Mouse (Mus musculus) heart, adult 2 months (tissue): ENCODE measurements around the gene F11. TPM values are rescaled to one million over a fixed set of nuclear protein-coding genes. Genes with fewer than 3 reads are reported as not detected.

Experiments
- DNase-seq, 2 experiments: peaks; one replicate each; pipeline ENCODE4 v3.0.0; 2021
- H3K27ac ChIP-seq: fragments of 200-600 bp; 2 replicates; pipeline ENCODE4 v1.8.1; 2022
- H3K27me3 ChIP-seq: fragments of 200-500 bp; 2 replicates; pipeline ENCODE4 v1.6.1; 2012; ENCODE audit warnings: mild to moderate bottlenecking, low read length, inconsistent platforms, mixed read lengths; ENCODE audit not compliant: control insufficient read depth, insufficient read depth
- H3K36me3 ChIP-seq: fragments of 200-500 bp; 2 replicates; pipeline ENCODE4 v1.6.1; 2012; ENCODE audit warnings: low read length, inconsistent platforms; ENCODE audit not compliant: control insufficient read depth, insufficient read depth
- H3K4me1 ChIP-seq: fragments of 200-500 bp; 2 replicates; pipeline ENCODE4 v1.6.1; 2011; ENCODE audit warnings: low read length; ENCODE audit not compliant: control insufficient read depth, insufficient read depth
- H3K4me3 ChIP-seq: fragments of 200-600 bp; 2 replicates; pipeline ENCODE4 v1.8.1; 2022
- H3K79me2 ChIP-seq: fragments of 200-500 bp; replicated peaks from 2 replicates; pipeline ENCODE4 v1.6.1; 2012; ENCODE audit warnings: mild to moderate bottlenecking, inconsistent platforms, low read length, moderate library complexity, mixed read lengths; ENCODE audit not compliant: control insufficient read depth, insufficient read depth
- H3K9ac ChIP-seq: fragments of 200-500 bp; 2 replicates; pipeline ENCODE4 v1.6.1; 2012; ENCODE audit warnings: low read depth, mild to moderate bottlenecking, control low read depth, inconsistent platforms, low read length, mixed read lengths
- CTCF ChIP-seq: fragments of 200-600 bp; IDR thresholded peaks from 2 replicates; pipeline ENCODE4 v1.8.1; 2022; ENCODE audit warnings: antibody characterized with exemption, mild to moderate bottlenecking, moderate library complexity
- EP300 ChIP-seq: fragments of 200-500 bp; IDR thresholded peaks from 2 replicates; pipeline ENCODE4 v1.6.1; 2011; ENCODE audit warnings: low read depth, low read length, control low read depth; ENCODE audit not compliant: insufficient read depth
- POLR2A ChIP-seq: fragments of 200-500 bp; IDR thresholded peaks from 2 replicates; pipeline ENCODE4 v1.6.1; 2011; ENCODE audit warnings: mild to moderate bottlenecking, low read depth, low read length, control low read depth; ENCODE audit not compliant: insufficient read depth
- WGBS: fragments of 180-500 bp; shearing (Covaris S2); methylation state at CpG from one replicate; pipeline ENCODE4 v1.1.7; 2018; 5-methylcytosine and 5-hydroxymethylcytosine counted together
- intact Hi-C: fragments of 180-260 bp; cut with DNase I; formaldehyde crosslinking; loops from one replicate; pipeline ENCODE4 v1.15.1; 2025
- long read RNA-seq: library from polyadenylated mRNA; stranded (forward); transcript quantifications from one replicate; pipeline ENCODE4 v2.0.0, GENCODE M21; 2021
- polyA plus RNA-seq: library from polyadenylated mRNA; depleted of rRNA; stranded (reverse); fragments of >200 nt; gene quantifications from 2 replicates; pipeline ENCODE4 v1.2.3, GENCODE M21; 2012; rRNA removed
- total RNA-seq, 2 experiments: library from RNA; stranded (reverse); gene quantifications; 2 replicates each; pipeline ENCODE4 v1.2.3; 2021

Gene F11
- total RNA-seq: not detected
- not detected in 2 replicates for polyA plus RNA-seq
- long read RNA-seq: 0 reads

GRCm38 (mm10) chr8:45261920-45262319, at the start of gene F11:
Gene F11 (minus strand): TSS chr8:45262031.
- intact Hi-C loops: no loop called here
- Histone ChIP-seq H3K27me3 (no peaks in the 10 kb centered on the region), H3K4me3 (no peak within 1 kb of the TSS), H3K4me1 (no peaks in the 10 kb centered on the region), H3K79me2 (no peaks in the 10 kb centered on the region), H3K36me3 (no peaks in the 10 kb centered on the region), H3K9ac (no peak within 1 kb of the TSS), H3K27ac (no peak within 1 kb of the TSS)
- TF ChIP-seq CTCF (no peak), POLR2A (no peak), EP300 (no peak)
- DNase-seq: no peak
- WGBS: 61% methylated on average over 10 of the region's 10 CpGs

DNA sequence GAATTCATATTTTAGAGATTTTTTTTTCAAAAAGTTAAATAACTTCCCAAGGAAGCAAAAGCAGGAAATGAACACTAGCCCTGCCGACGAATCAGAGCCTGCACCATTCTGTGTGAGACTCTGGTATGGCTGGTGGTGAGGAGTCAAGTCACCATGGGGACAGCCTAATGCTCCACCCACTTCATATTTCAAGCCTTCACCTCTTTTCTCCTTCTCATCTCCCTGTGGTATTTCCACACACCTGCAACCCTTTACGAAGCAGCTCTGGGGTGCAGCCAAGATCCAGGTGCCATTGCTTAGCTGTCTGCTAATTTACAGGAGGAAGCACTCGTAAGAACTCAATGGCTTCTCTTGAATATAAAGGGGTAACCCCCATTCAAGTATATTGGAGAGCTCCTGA, 49.1 kb upstream of the F11 start:
- H3K27me3 ChIP-seq: no peaks in the 10 kb centered on the region
- no peak overlapping the region for H3K4me3 ChIP-seq
- intact Hi-C loops: no loop called here
- 76% methylated on average over 4 of the region's 4 CpGs for WGBS
- TF ChIP-seq EP300 (no peak), CTCF (no peak), POLR2A (no peak)
- H3K9ac ChIP-seq: no peak overlapping the region
- no peaks in the 10 kb centered on the region for H3K4me1 ChIP-seq
- H3K36me3 ChIP-seq: no peaks in the 10 kb centered on the region
- H3K27ac ChIP-seq: no peak overlapping the region
- no peaks in the 10 kb centered on the region for H3K79me2 ChIP-seq
- DNase-seq: no peak

- Histone ChIP-seq H3K36me3 (no peaks in the 10 kb centered on the region), H3K79me2 (no peaks in the 10 kb centered on the region), H3K27me3 (no peaks in the 10 kb centered on the region), H3K9ac (no peak within 1 kb of the TSS), H3K4me3 (no peak within 1 kb of the TSS), H3K27ac (no peak within 1 kb of the TSS), H3K4me1 (no peaks in the 10 kb centered on the region)
- TF ChIP-seq EP300 (no peak), POLR2A (no peak), CTCF (no peak)
- DNase-seq: no peak
- intact Hi-C loops: no loop called here
- 92% methylated on average over 13 of the region's 13 CpGs for WGBS
Observed at GRCm38 (mm10) chr8:45308366-45308765, 46.5 kb upstream of the F11 start, which contains the start of gene Gm45753. Gene Gm45753 (minus strand): TSS chr8:45308466.

DNA sequence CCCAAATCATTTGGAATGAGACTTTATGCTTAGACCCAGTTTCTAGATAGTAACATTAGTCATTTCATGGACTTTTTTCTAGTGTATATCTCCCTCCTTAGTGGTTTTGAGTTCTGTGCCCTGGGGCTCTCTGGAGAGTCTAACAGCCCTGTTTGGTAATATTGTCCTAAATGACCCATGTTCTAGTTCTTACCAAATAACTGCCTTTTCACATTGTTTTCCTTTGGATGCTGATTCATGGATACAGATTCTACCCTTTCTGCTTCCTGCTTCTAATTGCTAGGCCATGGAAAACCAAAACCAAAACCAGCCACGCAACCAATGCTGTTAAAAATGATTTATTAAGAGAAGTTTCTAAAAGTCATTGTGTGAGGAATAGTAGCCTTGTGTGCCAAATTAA, 43.6 kb upstream of the F11 start:
- DNase-seq: no peak

DNA sequence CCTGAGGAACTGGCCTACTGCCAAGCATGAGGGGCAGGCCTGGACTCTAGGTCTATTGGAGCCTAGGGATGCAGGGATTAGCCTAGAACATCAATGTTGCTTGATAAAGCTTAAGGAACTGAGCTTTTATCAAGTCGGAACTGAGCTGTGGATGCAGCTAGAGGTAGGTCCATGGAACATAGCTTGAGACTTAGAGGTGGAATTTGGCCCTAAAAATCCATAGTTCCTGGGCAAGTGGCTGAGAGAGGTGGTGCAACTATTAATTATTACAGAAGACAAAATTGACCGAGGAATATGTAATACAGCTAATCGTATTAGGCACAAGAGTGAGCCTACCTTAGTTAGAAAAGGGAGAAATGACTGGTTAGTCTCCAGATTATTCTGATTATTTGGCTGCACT, 42.5 kb upstream of the F11 start:
- TF ChIP-seq EP300 (no peak), POLR2A (no peak), CTCF (no peak)
- Histone ChIP-seq H3K36me3 (no peaks in the 10 kb centered on the region), H3K9ac (no peak overlapping the region), H3K27ac (no peak overlapping the region), H3K4me1 (no peaks in the 10 kb centered on the region), H3K79me2 (no peaks in the 10 kb centered on the region), H3K27me3 (no peaks in the 10 kb centered on the region), H3K4me3 (no peak overlapping the region)
- no peak for DNase-seq
- WGBS: 83% methylated on average over 3 of the region's 3 CpGs
- intact Hi-C loops: no loop called here

More for the DNA sequence above, 43.6 kb upstream of the F11 start:
- no peaks in the 10 kb centered on the region for H3K4me1 ChIP-seq
- H3K27ac ChIP-seq: no peak overlapping the region
- H3K27me3 ChIP-seq: no peaks in the 10 kb centered on the region
- H3K36me3 ChIP-seq: no peaks in the 10 kb centered on the region
- intact Hi-C loops: no loop called here
- no peak overlapping the region for H3K4me3 ChIP-seq
- TF ChIP-seq CTCF (no peak), POLR2A (no peak), EP300 (no peak)
- WGBS: 90% methylated on average over 1 of the region's 1 CpGs
- no peaks in the 10 kb centered on the region for H3K79me2 ChIP-seq
- no peak overlapping the region for H3K9ac ChIP-seq

DNA sequence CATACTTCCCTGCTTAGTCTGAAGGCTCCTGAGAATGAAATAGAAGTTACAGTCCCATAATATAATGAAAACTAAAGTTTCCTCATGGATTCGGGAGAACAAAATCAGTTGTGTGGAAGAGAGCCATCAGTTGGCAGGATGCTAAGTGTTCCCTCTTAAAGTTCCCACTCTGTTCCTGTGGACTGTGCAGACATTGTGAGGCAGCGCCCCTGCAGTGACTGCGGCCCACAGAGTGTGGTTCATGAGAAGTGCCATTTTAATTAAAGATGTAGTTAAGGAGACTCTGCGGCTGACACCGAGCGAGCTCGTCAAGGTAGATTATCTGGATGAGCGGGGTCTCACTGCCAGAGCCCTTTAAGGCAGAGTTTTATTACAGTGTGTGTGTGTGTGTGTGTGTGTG, 40.6 kb upstream of the F11 start:
- Histone ChIP-seq H3K27ac (no peak overlapping the region), H3K9ac (no peak overlapping the region), H3K4me1 (no peaks in the 10 kb centered on the region), H3K4me3 (no peak overlapping the region), H3K79me2 (no peaks in the 10 kb centered on the region), H3K36me3 (no peaks in the 10 kb centered on the region), H3K27me3 (no peaks in the 10 kb centered on the region)
- no peak for DNase-seq
- 83% methylated on average over 8 of the region's 8 CpGs for WGBS
- no peak for TF ChIP-seq CTCF
- TF ChIP-seq EP300: no peak
- TF ChIP-seq POLR2A: no peak
- intact Hi-C loops: no loop called here

- no peaks in the 10 kb centered on the region for H3K79me2 ChIP-seq
- no peak overlapping the region for H3K4me3 ChIP-seq
- TF ChIP-seq POLR2A (no peak), CTCF (no peak), EP300 (no peak)
- DNase-seq: no peak
- intact Hi-C loops: no loop called here
- H3K9ac ChIP-seq: no peak overlapping the region
- H3K27ac ChIP-seq: no peak overlapping the region
- H3K36me3 ChIP-seq: no peaks in the 10 kb centered on the region
- no peaks in the 10 kb centered on the region for H3K4me1 ChIP-seq
- no peaks in the 10 kb centered on the region for H3K27me3 ChIP-seq
- WGBS: 68% methylated on average over 6 of the region's 6 CpGs
Observed at GRCm38 (mm10) chr8:45295276-45295675, 33.4 kb upstream of the F11 start.
